Mouse (Mus musculus) kidney, adult 18-20 months (tissue): ENCODE data around the gene Speer4a.
"Not testable (repeated sequence)": the region's sequence is repeated elsewhere in the genome, so short reads cannot be mapped to it uniquely, and the experiment has no call there.

Source experiments
- DNase-seq: peaks from one replicate; pipeline ENCODE4 v3.0.0; 2021

The Speer4a gene

DNA sequence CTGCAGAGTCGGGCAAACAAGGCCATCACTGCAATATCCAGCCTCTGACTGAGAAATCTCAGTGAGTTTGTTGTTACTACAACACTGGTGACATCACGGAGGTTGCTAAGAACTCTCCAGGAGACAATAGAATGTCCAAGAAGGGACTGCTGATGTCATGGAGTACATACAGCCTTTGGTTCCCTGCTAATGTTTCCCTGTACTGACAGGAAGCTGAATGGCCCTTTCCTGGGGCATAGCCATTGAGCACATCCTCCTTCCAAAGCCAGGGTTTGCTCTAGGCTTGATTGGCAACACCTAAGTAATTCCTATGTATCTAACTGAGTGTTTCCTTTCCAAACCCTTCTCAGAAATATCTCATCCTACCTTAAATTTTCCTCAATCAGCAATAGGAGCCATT is at the start of gene Speer4a:
TSS of gene Speer4a (minus strand) at position 101 of the 400 bp plus-strand sequence.
- not testable (repeated sequence) for DNase-seq

DNA sequence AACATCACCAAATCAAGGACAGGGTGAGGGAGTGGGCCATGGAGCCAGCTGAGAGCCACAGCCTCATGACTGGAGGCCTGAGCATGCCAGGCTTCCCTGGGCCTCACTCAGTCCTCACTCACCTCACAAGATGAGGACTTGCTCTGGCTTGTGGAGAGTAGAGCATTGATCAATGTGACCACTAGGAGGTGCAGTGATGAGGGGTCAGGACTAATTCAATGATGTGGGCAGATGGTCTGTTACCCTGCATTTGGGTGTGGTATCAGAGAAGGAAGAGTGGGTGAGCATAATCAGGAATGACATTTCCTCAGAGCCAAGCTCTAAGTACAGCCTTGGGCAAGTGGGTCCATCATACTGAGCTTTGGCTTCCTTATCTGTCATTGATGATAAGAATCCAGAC is 39.7 kb upstream of the Speer4a start:
- DNase-seq, result not testable (repeated sequence)

DNA sequence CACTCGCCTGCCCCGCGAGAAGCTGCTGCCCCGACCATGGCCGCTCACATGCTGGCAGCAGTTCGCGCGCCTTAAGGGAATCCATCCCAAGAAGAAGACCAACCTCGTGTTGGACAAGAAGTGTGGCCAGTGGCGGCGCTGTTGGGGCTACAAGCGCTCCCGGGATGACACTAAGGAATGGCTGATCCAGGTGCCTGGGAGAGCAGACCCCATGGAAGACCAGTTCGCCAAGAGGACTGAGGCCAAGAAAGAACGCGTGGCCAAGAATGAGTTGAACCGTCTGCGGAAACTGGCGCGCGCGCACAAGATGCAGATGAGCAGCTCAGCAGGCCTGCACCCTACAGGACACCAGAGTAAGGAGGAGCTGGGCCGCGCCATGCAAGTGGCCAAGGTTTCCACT is 31.4 kb upstream of the Speer4a start:
- DNase-seq, result no peak

DNA sequence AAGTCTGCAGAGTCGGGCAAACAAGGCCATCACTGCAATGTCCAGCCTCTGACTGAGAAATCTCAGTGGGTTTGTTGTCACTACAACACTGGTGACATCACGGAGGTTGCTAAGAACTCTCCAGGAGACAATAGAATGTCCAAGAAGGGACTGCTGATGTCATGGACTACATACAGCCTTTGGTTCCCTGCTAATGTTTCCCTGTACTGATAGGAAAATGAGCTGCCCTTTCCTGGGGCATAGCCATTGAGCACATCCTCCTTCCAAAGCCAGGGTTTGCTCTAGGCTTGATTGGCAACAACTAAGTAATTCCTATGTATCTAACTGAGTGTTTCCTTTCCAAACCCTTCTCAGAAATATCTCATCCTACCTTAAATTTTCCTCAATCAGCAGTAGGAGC is 19.1 kb upstream of the Speer4a start, which contains the start of gene Gm7347:
TSS of gene Gm7347 (minus strand) at position 101 of the 400 bp plus-strand sequence.
- not testable (repeated sequence) for DNase-seq

DNA sequence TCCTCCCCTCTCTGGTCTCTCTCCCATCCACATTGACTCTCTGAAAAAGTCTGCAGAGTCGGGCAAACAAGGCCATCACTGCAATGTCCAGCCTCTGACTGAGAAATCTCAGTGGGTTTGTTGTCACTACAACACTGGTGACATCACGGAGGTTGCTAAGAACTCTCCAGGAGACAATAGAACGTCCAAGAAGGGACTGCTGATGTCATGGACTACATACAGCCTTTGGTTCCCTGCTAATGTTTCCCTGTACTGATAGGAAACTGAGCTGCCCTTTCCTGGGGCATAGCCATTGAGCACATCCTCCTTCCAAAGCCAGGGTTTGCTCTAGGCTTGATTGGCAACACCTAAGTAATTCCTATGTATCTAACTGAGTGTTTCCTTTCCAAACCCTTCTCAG is 16.5 kb downstream of the Speer4a start, which contains the start of gene Gm5862:
TSS of gene Gm5862 (minus strand) at position 101 of the 400 bp plus-strand sequence.
- not testable (repeated sequence) for DNase-seq

DNA sequence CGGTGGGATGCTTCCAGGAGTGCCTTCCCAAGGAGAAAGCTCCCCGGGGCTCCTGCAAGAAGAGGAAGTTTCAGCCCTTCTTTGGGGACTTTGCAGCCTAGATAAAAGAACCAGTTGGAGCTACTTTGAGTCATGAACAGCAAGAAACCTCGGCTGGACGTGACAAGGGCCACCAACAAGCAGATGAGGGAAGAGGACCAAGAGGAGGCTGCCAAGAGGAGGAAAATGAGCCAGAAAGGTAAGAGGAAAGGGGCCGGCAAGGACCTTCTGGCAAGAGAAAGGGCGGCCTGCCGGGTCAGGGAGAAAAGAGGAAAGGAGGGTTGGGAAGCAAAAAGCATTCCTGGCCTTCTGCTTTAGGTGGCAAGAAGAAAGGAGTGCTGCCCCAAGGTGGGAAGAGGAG is 31.7 kb downstream of the Speer4a start:
- DNase-seq, result not testable (repeated sequence)

DNA sequence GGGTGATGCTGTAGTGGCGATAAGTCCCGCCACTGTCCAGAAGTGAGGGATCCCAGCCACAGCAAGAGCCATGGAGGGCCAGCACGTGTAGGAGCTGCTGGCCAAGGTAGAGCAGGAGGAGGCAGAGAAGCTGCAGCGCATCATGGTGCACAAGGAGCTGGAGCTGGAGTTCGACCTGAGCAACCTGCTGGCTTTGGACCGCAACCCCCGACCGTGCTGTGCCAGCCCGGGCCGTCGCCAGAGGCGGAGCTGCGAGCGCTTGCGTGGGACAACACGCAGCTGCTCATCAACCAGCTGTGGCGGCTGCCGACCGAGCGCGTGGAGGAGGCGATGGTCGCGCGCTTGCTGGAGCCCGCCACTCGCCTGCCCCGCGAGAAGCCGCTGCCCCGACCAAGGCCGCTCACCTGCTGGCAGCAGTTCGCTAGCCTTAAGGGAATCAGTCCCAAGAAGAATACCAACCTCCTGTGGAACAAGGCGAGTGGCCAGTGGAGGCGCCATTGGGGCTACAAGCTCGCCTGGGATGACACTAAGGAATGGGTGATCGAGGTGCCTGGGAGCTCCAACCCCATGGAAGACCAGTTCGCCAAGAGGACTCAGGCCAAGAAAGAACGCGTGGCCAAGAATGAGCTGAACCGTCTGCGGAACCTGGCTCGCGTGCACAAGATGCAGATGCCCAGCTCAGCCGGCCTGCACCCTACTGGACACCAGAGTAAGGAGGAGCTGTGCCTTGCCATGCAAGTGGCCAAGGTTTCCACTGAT is 32.2 kb downstream of the Speer4a start:
- not testable (repeated sequence) for DNase-seq

DNA sequence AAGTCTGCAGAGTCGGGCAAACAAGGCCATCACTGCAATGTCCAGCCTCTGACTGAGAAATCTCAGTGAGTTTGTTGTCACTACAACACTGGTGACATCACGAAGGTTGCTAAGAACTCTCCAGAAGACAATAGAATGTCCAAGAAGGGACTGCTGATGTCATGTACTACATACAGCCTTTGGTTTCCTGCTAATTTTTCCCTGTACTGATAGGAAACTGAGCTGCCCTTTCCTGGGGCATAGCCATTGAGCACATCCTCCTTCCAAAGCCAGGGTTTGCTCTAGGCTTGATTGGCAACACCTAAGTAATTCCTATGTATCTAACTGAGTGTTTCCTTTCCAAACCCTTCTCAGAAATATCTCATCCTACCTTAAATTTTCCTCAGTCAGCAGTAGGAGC is 34.7 kb downstream of the Speer4a start, which contains the start of gene Gm1979:
TSS of gene Gm1979 (minus strand) at position 101 of the 400 bp plus-strand sequence.
- DNase-seq, result not testable (repeated sequence)

DNA sequence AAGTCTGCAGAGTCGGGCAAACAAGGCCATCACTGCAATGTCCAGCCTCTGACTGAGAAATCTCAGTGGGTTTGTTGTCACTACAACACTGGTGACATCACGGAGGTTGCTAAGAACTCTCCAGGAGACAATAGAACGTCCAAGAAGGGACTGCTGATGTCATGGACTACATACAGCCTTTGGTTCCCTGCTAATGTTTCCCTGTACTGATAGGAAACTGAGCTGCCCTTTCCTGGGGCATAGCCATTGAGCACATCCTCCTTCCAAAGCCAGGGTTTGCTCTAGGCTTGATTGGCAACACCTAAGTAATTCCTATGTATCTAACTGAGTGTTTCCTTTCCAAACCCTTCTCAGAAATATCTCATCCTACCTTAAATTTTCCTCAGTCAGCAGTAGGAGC is 50.8 kb downstream of the Speer4a start, which contains the start of gene Gm21698:
TSS of gene Gm21698 (minus strand) at position 101 of the 400 bp plus-strand sequence.
- not testable (repeated sequence) for DNase-seq
